In genomic region chr4:128962029-128962925, GRCm38 (mm10) we compare ENCODE assay signal across 8 mouse cellular contexts. TPM values are rescaled to one million over a fixed set of nuclear protein-coding genes. Genes with fewer than 3 reads are reported as not detected.
A peak's percentile ranks its signal among the peaks of the same experiment; 100 is the strongest.
DNase-seq lines count a peak whose midpoint lies in the region; ATAC-seq and TF ChIP-seq lines count a peak whose summit lies in the region.

TSS of gene Azin2 (minus strand) at chr4:128962442.

- H3K4me3 ChIP-seq in gastrocnemius, adult 2 months = peak within 1 kb of the TSS; percentile 81
- H3K4me3 ChIP-seq in hindbrain, embryonic 16.5 days (ENCODE audit: low read length) = peak within 1 kb of the TSS; percentile 73

- WGBS in hindbrain, embryonic 16.5 days = under 1% methylated on average over 68 of the region's 72 CpGs

- peaks cover 31% of the 10 kb centered on the region for H3K4me1 ChIP-seq in hindbrain, embryonic 16.5 days (ENCODE audit: control insufficient read depth, insufficient read depth, low read depth, low read length)

- H3K27me3 ChIP-seq in hindbrain, embryonic 16.5 days (replicated peaks; ENCODE audit: control insufficient read depth, insufficient read depth, low read length) = no peaks in the 10 kb centered on the region

- DNase-seq in ZHBTc4 (ENCODE audit: low read depth, low spot score) = peak; percentile 94
- peak; percentile 95 for DNase-seq in gastrocnemius, adult 2 months
- DNase-seq in left cerebral cortex, adult 18-20 months (ENCODE audit: low spot score in 2 of 2) = peak; percentile 89 to 92
- peak; percentile 94 for DNase-seq in lung, postnatal 4 days
- DNase-seq in retina, postnatal 1 day = peak; percentile 96
- peak; percentile 91 for DNase-seq in thymus, postnatal 4 days

- TF ChIP-seq CTCF in gastrocnemius, adult 2 months (IDR thresholded peaks at IDR 0.05) = no peak

- H3K27ac ChIP-seq in gastrocnemius, adult 2 months = peak within 1 kb of the TSS; percentile 81
- peak within 1 kb of the TSS; percentile 24 for H3K27ac ChIP-seq in hindbrain, embryonic 16.5 days (ENCODE audit: low read depth, low read length)

- intact Hi-C loops in gastrocnemius, adult 2 months (cut with DNase I) = no loop called here

- H3K36me3 ChIP-seq in hindbrain, embryonic 16.5 days (ENCODE audit: control insufficient read depth, insufficient read depth, low read length) = no peaks in the 10 kb centered on the region

- peak within 1 kb of the TSS; percentile 84 for H3K9ac ChIP-seq in hindbrain, embryonic 16.5 days (ENCODE audit: low read depth, low read length)

- no peaks in the 10 kb centered on the region for H3K9me3 ChIP-seq in hindbrain, embryonic 16.5 days (ENCODE audit: control insufficient read depth, low read length)

- ATAC-seq in common myeloid progenitor, adult 5-6 weeks (replicated peaks; ENCODE audit: low read depth, poor library complexity, severe bottlenecking) = peak; percentile 90
- peak; percentile 96 for ATAC-seq in hindbrain, embryonic 16.5 days

- peak within 1 kb of the TSS; percentile 94 for H3K4me2 ChIP-seq in hindbrain, embryonic 16.5 days (ENCODE audit: low read length)

RNA-seq across cellular contexts. Expression of gene Azin2, which starts in this region (rescaled TPM):
- 1.1 and 1.6 TPM in 2 replicates for total RNA-seq in common myeloid progenitor, adult 5-6 weeks (2017)
- 1 to 10 TPM; 1.2 to 2.2 TPM for total RNA-seq in gastrocnemius, adult 2 months (2021)
- polyA plus RNA-seq in hindbrain, embryonic 16.5 days (2015; fragmentation: Nextera tagmentation; extraction: Ambion mirVana) = 23.0 and 23.3 TPM in 2 replicates
- 10 to 100 TPM; 45.4 to 47.6 TPM for total RNA-seq in left cerebral cortex, adult 18-20 months (2021)

Comparison
In these comparisons a context has a peak if more than half of its experiments do, and no peak if none do; other contexts are left out.
1. Peak in every context shown above with its lines: DNase-seq, ATAC-seq, H3K4me3 ChIP-seq and H3K27ac ChIP-seq.
2. RNA of gene Azin2 (total RNA-seq): 45.4 to 47.6 TPM in left cerebral cortex, adult 18-20 months; 1.2 to 2.2 TPM in gastrocnemius, adult 2 months and 1.1 to 1.6 TPM in common myeloid progenitor, adult 5-6 weeks; every median in the first group is over 10 times any median in the second.